Mouse (Mus musculus) effector memory CD4-positive, alpha-beta T cell, adult 7 months (primary cell): ENCODE data around the gene Dock2. TPM values are rescaled to one million over a fixed set of nuclear protein-coding genes. Genes with fewer than 3 reads are reported as not detected.

ENCODE experiments used
- polyA plus RNA-seq: library from polyadenylated mRNA; unstranded; fragments of 100-300 nt; shearing (Covaris generic); gene quantifications from one replicate; pipeline ENCODE4 v1.2.1, GENCODE M21; 2017

The Dock2 gene
- 579 TPM for polyA plus RNA-seq

GRCm38 (mm10) chr11:34783587-34784043, at the start of gene Dock2:
Gene Dock2 (minus strand): TSS chr11:34783892.

GRCm38 (mm10) chr11:34314534-34315379, 468.9 kb downstream of the Dock2 start, which contains the start of gene Fam196b:
Gene Fam196b (plus strand): TSS chr11:34314822.

GRCm38 (mm10) chr11:34207989-34208388, 575.7 kb downstream of the Dock2 start, which contains the start of gene Foxi1:
Gene Foxi1 (minus strand): TSS chr11:34208089.

Other genes with a start within 250 kb of the Dock2 start
- gene Spdl1, start 49.7 kb upstream of the Dock2 start, polyA plus RNA-seq = 3.5 TPM